Mouse (Mus musculus) erythroblast, embryonic 14.5 days (primary cell): Measurements from ENCODE around the gene Hist1h3f. TPM values are rescaled to one million over a fixed set of nuclear protein-coding genes. Genes with fewer than 3 reads are reported as not detected.
A peak's percentile ranks its signal among the peaks of the same experiment; 100 is the strongest.

Source experiments
- H3K27me3 ChIP-seq: 2 replicates; pipeline ENCODE4 v1.6.1; 2012; ENCODE audit warnings: inconsistent platforms; ENCODE audit not compliant: control insufficient read depth
- H3K36me3 ChIP-seq: 2 replicates; pipeline ENCODE4 v1.6.1; 2012; ENCODE audit warnings: mild to moderate bottlenecking, inconsistent platforms; ENCODE audit not compliant: control insufficient read depth
- H3K4me1 ChIP-seq: 2 replicates; pipeline ENCODE4 v1.6.1; 2012; ENCODE audit warnings: inconsistent platforms; ENCODE audit not compliant: control insufficient read depth
- H3K4me3 ChIP-seq: replicated peaks from 2 replicates; pipeline ENCODE3; 2012; ENCODE audit warnings: moderate library complexity, mild to moderate bottlenecking, inconsistent platforms
- H3K9me3 ChIP-seq: 2 replicates; pipeline ENCODE4 v1.6.1; 2012; ENCODE audit warnings: low read length, inconsistent platforms, mixed read lengths; ENCODE audit not compliant: control insufficient read depth
- GATA1 ChIP-seq: IDR thresholded peaks from 2 replicates; pipeline ENCODE4 v1.6.1; 2012; ENCODE audit warnings: low read length, inconsistent platforms, mixed read lengths
- TAL1 ChIP-seq: IDR thresholded peaks from 3 replicates; pipeline ENCODE4 v1.6.1; 2012; ENCODE audit warnings: low read length, inconsistent platforms, mixed read lengths
- polyA plus RNA-seq: library from polyadenylated mRNA; stranded (reverse); fragments of >175 nt; gene quantifications from 2 replicates; pipeline ENCODE4 v1.2.3, GENCODE M21; 2012

Hist1h3f gene
- polyA plus RNA-seq, 1 experiment, result 3.3 TPM

- Histone ChIP-seq H3K9me3 (no peaks in the 10 kb centered on the region), H3K4me3 (peak overlapping the region; percentile 29), H3K36me3 (no peaks in the 10 kb centered on the region), H3K27me3 (no peaks in the 10 kb centered on the region), H3K4me1 (peaks cover 74% of the 10 kb centered on the region)
- no peak for TF ChIP-seq TAL1
- no peak for TF ChIP-seq GATA1
Observed at GRCm38 (mm10) chr13:23503797-23504196, 40.1 kb upstream of the Hist1h3f start.

- Histone ChIP-seq H3K4me3 (peak overlapping the region; percentile 66), H3K27me3 (no peaks in the 10 kb centered on the region), H3K4me1 (peaks cover 60% of the 10 kb centered on the region), H3K36me3 (no peaks in the 10 kb centered on the region), H3K9me3 (no peaks in the 10 kb centered on the region)
- TF ChIP-seq TAL1 (no peak), GATA1 (no peak)
Observed at GRCm38 (mm10) chr13:23505662-23506345, 38.0 kb upstream of the Hist1h3f start.

- H3K9me3 ChIP-seq, result no peaks in the 10 kb centered on the region
- no peaks in the 10 kb centered on the region for H3K36me3 ChIP-seq
- peak overlapping the region; percentile 66 for H3K4me3 ChIP-seq
- H3K4me1 ChIP-seq, result peaks cover 55% of the 10 kb centered on the region
- TF ChIP-seq GATA1 (no peak), TAL1 (no peak)
- no peaks in the 10 kb centered on the region for H3K27me3 ChIP-seq
Observed at GRCm38 (mm10) chr13:23506351-23506750, 37.5 kb upstream of the Hist1h3f start.

GRCm38 (mm10) chr13:23506819-23507515 lies 36.9 kb upstream of the Hist1h3f start:
- Histone ChIP-seq H3K27me3 (no peaks in the 10 kb centered on the region), H3K4me3 (peak overlapping the region; percentile 66), H3K36me3 (no peaks in the 10 kb centered on the region), H3K4me1 (peaks cover 55% of the 10 kb centered on the region), H3K9me3 (no peaks in the 10 kb centered on the region)
- TF ChIP-seq GATA1 (no peak), TAL1 (no peak)

- Histone ChIP-seq H3K4me3 (no peak overlapping the region), H3K9me3 (no peaks in the 10 kb centered on the region), H3K36me3 (no peaks in the 10 kb centered on the region), H3K4me1 (peaks cover 36% of the 10 kb centered on the region), H3K27me3 (no peaks in the 10 kb centered on the region)
- no peak for TF ChIP-seq TAL1
- TF ChIP-seq GATA1, result no peak
Observed at GRCm38 (mm10) chr13:23510127-23510526, 33.7 kb upstream of the Hist1h3f start.

GRCm38 (mm10) chr13:23513517-23513916 lies 30.3 kb upstream of the Hist1h3f start:
- no peak overlapping the region for H3K4me3 ChIP-seq
- no peaks in the 10 kb centered on the region for H3K36me3 ChIP-seq
- TF ChIP-seq GATA1, result no peak
- TF ChIP-seq TAL1, result no peak
- H3K27me3 ChIP-seq, result no peaks in the 10 kb centered on the region
- H3K4me1 ChIP-seq, result peaks cover 23% of the 10 kb centered on the region
- no peaks in the 10 kb centered on the region for H3K9me3 ChIP-seq

GRCm38 (mm10) chr13:23515281-23515680 lies 28.6 kb upstream of the Hist1h3f start:
- Histone ChIP-seq H3K36me3 (no peaks in the 10 kb centered on the region), H3K4me1 (peaks cover 37% of the 10 kb centered on the region), H3K9me3 (no peaks in the 10 kb centered on the region), H3K4me3 (no peak overlapping the region), H3K27me3 (no peaks in the 10 kb centered on the region)
- no peak for TF ChIP-seq TAL1
- no peak for TF ChIP-seq GATA1

- peaks cover 44% of the 10 kb centered on the region for H3K4me1 ChIP-seq
- TF ChIP-seq GATA1, result no peak
- H3K4me3 ChIP-seq, result peak overlapping the region; percentile 71
- no peaks in the 10 kb centered on the region for H3K27me3 ChIP-seq
- H3K9me3 ChIP-seq, result no peaks in the 10 kb centered on the region
- H3K36me3 ChIP-seq, result no peaks in the 10 kb centered on the region
Observed at GRCm38 (mm10) chr13:23515826-23516620, 27.8 kb upstream of the Hist1h3f start.

GRCm38 (mm10) chr13:23516822-23517602 lies 26.8 kb upstream of the Hist1h3f start:
- H3K4me1 ChIP-seq, result peaks cover 43% of the 10 kb centered on the region
- no peaks in the 10 kb centered on the region for H3K36me3 ChIP-seq
- H3K9me3 ChIP-seq, result no peaks in the 10 kb centered on the region
- TF ChIP-seq GATA1 (no peak), TAL1 (no peak)
- H3K4me3 ChIP-seq, result peak overlapping the region; percentile 71
- H3K27me3 ChIP-seq, result no peaks in the 10 kb centered on the region
